Mouse (Mus musculus) bone marrow, adult 2 months (tissue): Measurements from ENCODE around the gene Mtcl1.

ENCODE experiments used
- CTCF ChIP-seq: fragments of 200-500 bp; IDR thresholded peaks from 2 replicates; pipeline ENCODE4 v1.5.1; 2011; ENCODE audit warnings: low read length, control low read depth; ENCODE audit not compliant: control insufficient read depth, insufficient read depth
- POLR2A ChIP-seq: fragments of 200-500 bp; IDR thresholded peaks from 2 replicates; pipeline ENCODE4 v1.6.1; 2011; ENCODE audit warnings: low read depth, mild to moderate bottlenecking, control low read depth, low read length, borderline replicate concordance; ENCODE audit not compliant: control insufficient read depth

DNA sequence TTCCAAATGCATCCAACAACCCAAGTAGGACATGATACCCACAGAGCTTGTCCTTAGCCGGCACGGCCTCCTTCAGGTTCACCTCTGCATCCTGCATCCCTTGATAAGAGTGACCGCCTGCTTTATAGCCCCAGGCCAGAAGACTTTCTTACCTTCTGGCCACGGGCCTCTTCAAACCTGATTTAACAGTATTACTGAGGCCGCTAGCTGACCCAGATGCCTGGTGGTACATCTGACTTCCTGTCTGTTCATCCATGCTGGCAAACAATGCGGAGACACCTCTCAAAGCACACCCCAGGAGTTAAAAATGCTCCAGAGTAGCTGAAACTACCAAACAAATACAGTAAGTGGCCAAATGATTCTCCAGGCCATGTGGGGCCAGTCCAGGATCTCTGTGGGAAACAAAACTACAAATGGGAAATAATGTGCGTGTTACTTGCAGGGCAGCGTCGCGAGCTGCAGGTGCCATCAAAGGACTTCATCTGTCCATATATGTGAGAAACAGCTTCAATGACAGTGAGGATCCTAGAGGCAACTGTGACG lies 38.6 kb downstream of the Mtcl1 start:
- TF ChIP-seq POLR2A (no peak), CTCF (no peak)
